Mouse (Mus musculus) skeletal muscle tissue, adult 2 months (tissue): ENCODE results near the gene Sik2.

Experiments used
- DNase-seq: peaks from one replicate; pipeline ENCODE4 v3.0.0-alpha.2; 2012; ENCODE audit warnings: low read depth, low spot score

The Sik2 gene

GRCm38 (mm10) chr9:51008841-51009655, at the start of gene Sik2:
TSS of gene Sik2 (minus strand) at chr9:51009073.
- peak; percentile 93 for DNase-seq

GRCm38 (mm10) chr9:51056360-51057324, 47.8 kb upstream of the Sik2 start:
- DNase-seq: no peak

DNA sequence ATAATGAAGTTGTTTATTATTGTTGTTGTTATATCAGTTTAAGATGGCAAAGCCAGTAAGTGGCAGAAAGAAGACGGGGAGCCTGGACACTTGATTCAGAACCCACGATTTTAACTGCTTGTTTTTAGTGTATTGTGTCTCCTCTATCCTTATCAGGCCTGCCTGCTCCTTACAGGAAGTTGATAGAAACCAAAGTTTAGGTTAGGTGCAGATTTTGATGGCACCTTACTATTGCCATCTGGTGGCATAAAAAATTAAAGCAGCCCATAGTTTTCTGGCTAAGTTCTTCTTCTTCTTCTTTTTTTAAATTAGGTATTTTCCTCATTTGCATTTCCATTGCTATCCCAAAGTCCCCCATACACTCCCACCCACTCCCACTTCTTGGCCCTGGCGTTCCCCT, 43.3 kb upstream of the Sik2 start:
- no peak for DNase-seq

- no peak for DNase-seq
These were observed 33.3 kb upstream of the Sik2 start for GRCm38 (mm10) chr9:51042136-51042535.

DNA sequence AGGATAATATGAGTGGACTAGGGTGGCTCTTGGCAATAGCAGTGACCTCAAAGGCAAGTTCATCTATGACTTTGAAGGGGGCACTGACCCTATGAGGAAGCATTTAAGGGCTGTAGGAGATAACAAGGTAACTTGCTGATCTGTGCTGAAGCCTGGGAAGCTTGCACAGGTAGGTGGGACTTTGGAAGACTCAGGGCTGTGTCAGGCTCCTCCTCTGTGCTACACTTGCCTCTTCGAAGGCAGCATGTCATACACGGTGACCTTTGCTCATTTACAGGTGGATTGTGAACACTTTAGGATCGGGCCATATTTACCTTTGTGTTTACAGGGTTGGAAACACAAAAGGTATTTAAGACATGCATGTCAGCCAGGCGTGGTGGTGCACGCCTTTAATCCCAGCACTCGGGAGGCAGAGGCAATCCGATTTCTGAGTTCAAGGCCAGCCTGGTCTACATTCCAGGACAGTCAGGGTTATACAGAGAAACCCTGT, 32.7 kb upstream of the Sik2 start:
- no peak for DNase-seq

DNA sequence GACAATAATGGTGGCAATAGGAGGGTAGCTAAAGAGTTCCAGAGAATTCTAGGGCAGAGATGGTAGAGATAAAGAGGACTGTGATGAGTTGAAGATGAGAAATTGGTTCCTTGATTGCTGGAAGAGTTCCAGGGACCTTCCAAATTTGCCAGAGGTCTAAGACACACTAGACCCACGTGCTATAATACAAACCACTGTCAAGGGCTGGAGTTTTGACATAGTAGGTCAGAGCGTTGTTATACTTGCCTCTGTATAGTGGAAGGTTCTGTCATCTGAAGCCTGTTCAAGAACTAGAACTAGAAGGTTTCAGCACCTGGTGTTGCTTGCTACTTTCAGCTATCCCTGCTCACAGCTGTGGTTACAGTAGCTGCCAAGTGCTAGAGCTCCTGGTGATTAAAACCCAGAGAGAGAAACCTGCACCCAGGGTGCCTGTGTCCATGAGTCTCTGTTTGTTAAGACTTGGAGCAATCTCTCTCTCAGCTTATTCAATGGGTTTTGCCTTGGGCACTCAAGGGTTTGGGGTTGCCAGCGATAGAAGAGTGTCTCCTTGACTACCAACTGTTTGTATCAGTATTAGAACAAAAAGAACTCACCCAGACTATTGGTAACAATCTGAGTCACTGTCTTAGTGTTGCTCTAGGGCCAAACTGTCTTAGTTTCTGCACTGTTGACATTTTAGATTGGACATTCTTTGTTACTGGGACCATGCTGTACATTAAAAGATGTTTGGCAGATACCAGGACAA, 24.1 kb upstream of the Sik2 start:
- no peak for DNase-seq

DNA sequence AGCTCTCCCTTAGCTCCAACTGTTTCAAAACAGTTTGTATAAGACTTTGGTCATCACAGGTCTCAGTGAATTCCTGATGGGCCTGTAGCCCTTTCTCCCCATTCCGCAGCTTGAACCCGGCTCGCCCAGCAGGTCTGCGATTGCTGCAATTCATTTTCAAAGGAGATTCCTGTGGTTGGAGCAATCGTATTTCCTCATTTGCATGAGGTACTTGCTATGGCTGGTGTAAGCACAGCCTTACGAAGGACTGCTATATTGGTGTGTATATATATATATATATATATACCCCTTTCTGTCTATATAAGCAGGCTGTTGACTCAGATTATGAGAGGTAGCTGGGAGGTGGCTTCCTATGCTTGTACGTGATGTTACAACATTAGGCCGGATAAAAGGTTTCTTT, 23.4 kb upstream of the Sik2 start:
- DNase-seq: no peak

DNA sequence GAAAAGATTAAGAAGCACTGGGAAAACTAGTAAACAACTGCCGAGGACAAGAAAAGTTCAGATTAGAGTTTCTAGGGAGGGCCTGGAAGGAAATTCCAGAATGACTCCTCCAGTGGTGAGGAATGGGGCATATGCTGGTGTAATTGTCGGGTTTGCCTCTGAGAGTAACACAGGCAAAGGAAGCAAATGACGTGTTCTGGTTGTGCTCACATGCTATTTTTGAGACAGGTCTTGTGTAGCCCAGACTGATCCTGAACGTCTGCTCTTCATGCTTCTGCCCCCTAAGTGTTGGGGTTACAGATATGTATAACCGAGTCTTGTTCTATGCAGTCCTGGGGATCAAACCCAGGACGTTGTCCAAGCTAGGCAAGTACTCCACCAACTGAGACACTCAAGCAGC, 22.7 kb upstream of the Sik2 start:
- no peak for DNase-seq

- DNase-seq: no peak
These were observed 21.3 kb upstream of the Sik2 start for GRCm38 (mm10) chr9:51030147-51030546.

- DNase-seq: no peak
These were observed 18.1 kb upstream of the Sik2 start for GRCm38 (mm10) chr9:51026952-51027351.

DNA sequence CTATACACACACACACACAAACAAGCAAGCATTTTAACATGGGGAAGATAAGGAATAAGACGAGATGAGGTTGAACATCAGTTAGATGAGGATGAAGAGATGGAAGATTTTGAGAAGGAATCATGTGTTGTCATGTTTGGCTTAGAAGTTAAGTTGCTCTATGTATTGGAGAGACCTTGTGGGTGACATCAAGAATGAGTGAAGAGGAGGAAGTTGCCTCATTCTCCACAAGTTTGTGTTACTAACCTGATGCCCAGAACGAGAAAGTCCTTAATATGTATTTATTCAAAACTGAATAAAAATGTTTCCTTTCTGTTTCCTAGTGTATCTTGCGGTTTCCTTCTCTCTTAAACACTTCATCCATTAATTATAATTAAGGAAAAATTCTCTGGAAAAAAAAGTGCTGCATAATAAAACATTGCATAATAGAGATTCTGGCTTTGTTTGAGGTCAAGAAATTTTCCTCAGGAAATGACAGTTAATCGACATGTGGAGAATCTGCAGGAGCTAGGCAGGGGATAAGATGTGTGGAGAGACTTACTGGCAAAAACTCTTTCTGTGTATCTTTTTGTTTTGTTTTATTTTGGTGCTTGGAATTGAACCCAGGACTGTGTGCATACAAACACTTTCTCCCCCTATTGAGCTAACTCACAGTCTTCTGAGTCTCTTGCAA, 12.4 kb upstream of the Sik2 start:
- DNase-seq: no peak

DNA sequence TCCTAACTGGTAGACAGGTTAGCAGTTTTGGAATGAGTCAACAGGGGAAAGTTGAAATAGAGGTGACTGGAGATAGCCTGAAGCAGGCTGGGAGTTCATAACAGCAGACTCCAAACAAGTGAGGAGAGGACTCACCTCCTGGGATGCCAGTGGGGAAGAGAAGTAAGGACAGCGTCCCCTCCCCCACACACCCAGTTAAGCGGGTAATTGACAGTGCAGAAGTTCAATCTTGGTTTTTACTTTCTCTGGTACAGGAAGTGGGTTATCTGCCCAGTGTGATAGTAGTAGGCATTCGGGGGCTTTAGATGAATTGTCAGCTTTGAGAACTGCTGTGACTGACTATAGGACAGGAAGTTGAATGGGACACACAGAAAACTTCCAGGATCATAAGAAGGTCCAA, 11.5 kb upstream of the Sik2 start:
- DNase-seq: no peak

- no peak for DNase-seq
These were observed 10.8 kb upstream of the Sik2 start for GRCm38 (mm10) chr9:51019670-51020069.

- DNase-seq: no peak
These were observed 6.9 kb upstream of the Sik2 start for GRCm38 (mm10) chr9:51015732-51016131.

- no peak for DNase-seq
These were observed 4.8 kb upstream of the Sik2 start for GRCm38 (mm10) chr9:51013644-51014043.

DNA sequence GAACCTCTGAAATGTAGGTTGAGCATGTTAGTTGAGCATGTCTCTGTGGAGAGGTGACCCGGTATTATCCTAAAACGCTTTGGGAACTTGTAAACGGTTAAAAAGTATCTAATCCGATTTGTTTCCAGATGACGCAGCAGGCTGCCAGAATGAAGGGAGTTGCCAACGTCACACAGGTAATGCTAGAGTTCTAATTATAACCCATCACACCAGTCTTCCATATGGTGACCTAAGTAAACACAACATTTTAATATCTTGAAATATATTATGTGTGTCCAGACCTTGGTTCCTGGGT, 730 bp upstream of the Sik2 start:
- no peak for DNase-seq

DNA sequence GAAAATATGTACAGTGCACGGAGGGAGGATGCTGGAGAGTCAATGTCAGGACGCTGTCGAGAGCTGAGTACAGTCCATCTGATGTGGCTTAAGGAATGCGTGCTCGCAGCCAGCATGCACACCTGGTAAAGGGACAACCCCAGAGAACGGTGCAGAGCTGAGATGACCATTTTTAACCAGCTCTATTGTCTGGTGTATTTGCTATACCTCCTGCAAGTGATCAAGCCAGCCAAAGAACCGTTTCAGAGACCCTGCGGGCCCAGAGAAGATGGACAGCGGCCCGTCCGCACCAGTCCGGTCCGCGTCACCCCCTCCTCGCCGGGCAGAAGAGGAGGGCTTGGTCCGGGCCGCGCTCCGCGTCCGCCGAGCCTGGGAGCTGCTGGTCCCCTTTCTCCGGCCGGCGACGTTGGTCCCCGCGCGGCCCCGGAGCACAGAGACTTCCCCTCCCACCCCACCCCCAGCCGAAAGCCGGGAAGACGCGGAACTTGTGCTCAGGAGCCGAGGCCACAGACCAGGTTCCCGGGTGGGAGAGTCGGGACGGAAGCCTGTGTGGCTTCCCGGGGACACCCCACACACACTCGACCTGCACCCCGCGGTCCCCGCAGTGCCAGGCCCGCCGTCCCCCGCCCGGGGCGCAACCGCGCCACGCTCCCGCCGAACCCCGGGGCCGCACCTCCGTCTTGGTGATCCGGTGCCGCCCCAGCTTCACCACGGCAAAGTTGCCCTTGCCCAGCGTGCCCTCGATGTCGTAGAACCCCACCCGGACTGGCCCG, 619 bp downstream of the Sik2 start:
- peak; percentile 28 for DNase-seq

DNA sequence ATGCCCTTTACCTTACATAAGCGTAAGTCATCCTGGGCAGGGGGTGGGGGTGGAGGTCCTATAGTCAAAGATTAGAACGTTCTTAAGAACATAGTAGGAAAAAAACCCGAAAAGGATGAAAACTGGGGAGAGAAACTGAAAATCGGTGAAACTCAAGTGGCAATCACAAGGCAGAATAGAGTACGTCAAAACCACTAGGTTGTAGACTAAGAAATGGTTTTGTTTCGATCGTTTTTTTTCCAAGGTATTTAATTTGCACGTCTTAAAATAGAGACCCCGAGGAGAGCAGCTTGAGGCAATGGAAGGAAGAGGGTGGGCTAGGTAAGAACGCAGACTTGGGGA, 1.2 kb downstream of the Sik2 start:
- DNase-seq: no peak

GRCm38 (mm10) chr9:51006846-51007245, 2.0 kb downstream of the Sik2 start:
- peak; percentile 62 for DNase-seq

- no peak for DNase-seq
These were observed 4.8 kb downstream of the Sik2 start for GRCm38 (mm10) chr9:51004062-51004461.

DNA sequence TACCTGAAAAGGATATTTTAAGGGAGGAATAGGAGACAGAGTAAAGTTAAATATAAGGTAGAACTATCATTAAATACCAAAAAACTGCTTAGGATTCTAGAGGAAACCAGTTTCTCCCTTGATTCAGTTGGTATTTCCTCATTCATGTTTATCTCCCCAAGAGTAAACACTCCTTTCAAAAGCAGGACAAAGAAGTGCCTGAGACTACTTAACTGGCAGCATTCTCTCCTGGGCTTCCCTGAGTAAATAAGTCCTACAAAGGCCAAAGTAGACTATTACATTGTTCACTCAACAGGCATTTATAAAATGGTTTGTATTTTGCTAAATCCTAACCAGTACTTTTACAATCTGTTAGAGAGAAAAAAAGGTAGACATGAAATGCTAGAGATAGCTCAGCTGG, 22.2 kb downstream of the Sik2 start:
- no peak for DNase-seq
